Mouse (Mus musculus) G1E (cell line): ENCODE measurements around the gene Pkd2l1. TPM values are rescaled to one million over a fixed set of nuclear protein-coding genes. Genes with fewer than 3 reads are reported as not detected.
A peak's percentile ranks its signal among the peaks of the same experiment; 100 is the strongest.

ENCODE experiments used
- ATAC-seq: 2 replicates; pipeline ENCODE4 v1.8.0; 2016; ENCODE audit warnings: mild to moderate bottlenecking; ENCODE audit not compliant: insufficient number of reproducible peaks, poor library complexity, low FRiP score, severe bottlenecking; ENCODE audit errors: extremely low read depth
- DNase-seq: peaks from one replicate; pipeline ENCODE4 v3.0.0; 2012; ENCODE audit warnings: low spot score
- H3K27me3 ChIP-seq: 2 replicates; pipeline ENCODE4 v1.6.1; 2012; ENCODE audit warnings: mild to moderate bottlenecking, low read length, inconsistent platforms; ENCODE audit not compliant: insufficient read depth
- H3K36me3 ChIP-seq: replicated peaks from 2 replicates; pipeline ENCODE3; 2012; ENCODE audit warnings: mild to moderate bottlenecking, inconsistent platforms
- H3K4me1 ChIP-seq: 2 replicates; pipeline ENCODE4 v1.6.1; 2012; ENCODE audit warnings: low read depth, low read length, inconsistent platforms, mixed read lengths; ENCODE audit not compliant: insufficient read depth
- H3K4me3 ChIP-seq: 2 replicates; pipeline ENCODE4 v1.5.1; 2012; ENCODE audit warnings: low read depth, mild to moderate bottlenecking, inconsistent platforms, low read length, moderate library complexity, mixed read lengths
- H3K9me3 ChIP-seq: replicated peaks from 2 replicates; pipeline ENCODE4 v1.6.1; 2012; ENCODE audit warnings: inconsistent platforms
- CTCF ChIP-seq: IDR thresholded peaks from 2 replicates; pipeline ENCODE4 v1.5.1; 2012; ENCODE audit warnings: low read depth, low read length, inconsistent platforms, mixed read lengths
- GATA1 ChIP-seq: IDR thresholded peaks from 2 replicates; pipeline ENCODE4 v1.6.1; 2012; ENCODE audit warnings: borderline replicate concordance, low read length, inconsistent platforms, mixed read lengths
- GATA2 ChIP-seq: IDR thresholded peaks from 2 replicates; pipeline ENCODE4 v1.6.1; 2012; ENCODE audit warnings: low read depth, low read length, inconsistent platforms, borderline replicate concordance
- POLR2AphosphoS5 ChIP-seq: IDR thresholded peaks from 2 replicates; pipeline ENCODE4 v1.6.1; 2012; ENCODE audit warnings: low read depth, low read length, inconsistent platforms; ENCODE audit not compliant: insufficient replicate concordance
- TAL1 ChIP-seq: conservative IDR thresholded peaks from 2 replicates; pipeline ENCODE4 v1.6.1; 2012; ENCODE audit warnings: low read depth, low read length, inconsistent platforms, mixed read lengths
- polyA plus RNA-seq: library from polyadenylated mRNA; stranded (reverse); fragments of >175 nt; gene quantifications from 2 replicates; pipeline ENCODE4 v1.2.3, GENCODE M21; 2012
- total RNA-seq, 2 experiments: library from RNA; stranded (forward) in 1 of 2; stranded (reverse) in 1 of 2; fragments of 200-1000 nt in 1 of 2; fragments of >200 nt in 1 of 2; fragmentation: Nextera tagmentation in 1 of 2; gene quantifications; 2 replicates each; pipeline ENCODE4 v1.2.3; 2014 to 2017

The Pkd2l1 gene
- total and polyA plus RNA-seq, 3 experiments = not detected

- H3K36me3 ChIP-seq = no peaks in the 10 kb centered on the region
- peaks cover 11% of the 10 kb centered on the region for H3K27me3 ChIP-seq
- H3K4me1 ChIP-seq = peaks cover 2% of the 10 kb centered on the region; the same call in 1 of the 2 replicates
- TF ChIP-seq GATA1 (no peak), CTCF (no peak), GATA2 (no peak), POLR2AphosphoS5 (no peak), TAL1 (no peak)
- no peak for DNase-seq
- no peak for ATAC-seq
- no peak overlapping the region for H3K4me3 ChIP-seq
- H3K9me3 ChIP-seq = 0 out of 2 replicates have a peak, but pooled peaks cover 3% of the 10 kb centered on the region
Observed at GRCm38 (mm10) chr19:44174835-44175234, 17.4 kb downstream of the Pkd2l1 start.

DNA sequence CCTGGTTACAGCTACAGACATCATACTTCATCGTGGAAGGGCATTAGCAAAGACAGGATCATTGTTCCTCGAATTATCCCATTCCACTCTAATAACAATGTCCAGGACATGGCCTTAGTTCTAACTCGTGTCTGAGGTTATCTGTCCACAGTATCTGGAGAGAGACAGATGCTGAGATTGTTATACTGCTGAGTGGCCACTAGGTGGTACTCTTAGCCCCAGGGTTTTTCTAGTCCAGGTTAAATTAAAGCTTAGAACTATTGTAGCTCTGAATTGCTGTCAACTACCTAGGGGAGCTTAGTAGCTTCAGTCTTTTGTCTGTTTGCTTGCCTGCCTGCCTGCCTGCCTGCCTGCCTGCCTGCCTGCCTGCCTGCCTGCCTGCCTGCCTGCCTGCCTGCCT is 30.7 kb downstream of the Pkd2l1 start:
- H3K4me3 ChIP-seq = no peak overlapping the region
- peak; percentile 60 for TF ChIP-seq CTCF
- TF ChIP-seq GATA1 = no peak
- H3K9me3 ChIP-seq = no peaks in the 10 kb centered on the region
- peak; percentile 32 for DNase-seq
- peaks cover 18% of the 10 kb centered on the region for H3K27me3 ChIP-seq
- H3K4me1 ChIP-seq = no peaks in the 10 kb centered on the region
- H3K36me3 ChIP-seq = no peaks in the 10 kb centered on the region
- ATAC-seq = no peak

DNA sequence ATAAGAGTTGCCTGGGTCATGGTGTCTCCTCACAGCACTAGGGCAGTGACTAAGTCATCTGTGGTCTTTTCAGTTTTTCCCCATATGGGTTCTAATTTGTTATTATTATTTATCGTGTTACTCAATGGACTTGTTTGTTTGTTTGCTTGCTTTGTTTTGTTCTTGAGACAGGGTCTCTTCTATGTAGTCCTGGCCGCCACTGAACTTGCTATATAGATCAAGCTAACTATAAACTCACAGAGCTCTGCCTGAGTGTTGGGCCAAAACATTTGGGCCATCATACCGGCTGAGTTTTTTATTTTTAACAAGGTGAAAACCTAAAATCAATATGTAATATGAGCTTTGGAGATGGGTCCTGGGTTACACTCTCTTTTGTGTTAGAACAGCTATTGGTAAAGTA is 32.9 kb downstream of the Pkd2l1 start:
- Histone ChIP-seq H3K9me3 (no peaks in the 10 kb centered on the region), H3K4me1 (no peaks in the 10 kb centered on the region), H3K36me3 (no peaks in the 10 kb centered on the region), H3K4me3 (no peak overlapping the region), H3K27me3 (peaks cover 31% of the 10 kb centered on the region)
- ATAC-seq (no peak), DNase-seq (no peak)
- TF ChIP-seq GATA1 (no peak), GATA2 (no peak), CTCF (no peak), TAL1 (no peak)

GRCm38 (mm10) chr19:44157005-44157404 is 35.2 kb downstream of the Pkd2l1 start:
- no peak for ATAC-seq
- Histone ChIP-seq H3K36me3 (no peaks in the 10 kb centered on the region), H3K27me3 (peaks cover 51% of the 10 kb centered on the region), H3K9me3 (no peaks in the 10 kb centered on the region), H3K4me1 (no peaks in the 10 kb centered on the region; the same call in 1 of the 2 replicates), H3K4me3 (no peak overlapping the region)
- no peak for DNase-seq
- no peak for TF ChIP-seq CTCF
- no peak for TF ChIP-seq POLR2AphosphoS5
- no peak for TF ChIP-seq GATA2
- no peak for TF ChIP-seq GATA1
- TF ChIP-seq TAL1 = no peak

DNA sequence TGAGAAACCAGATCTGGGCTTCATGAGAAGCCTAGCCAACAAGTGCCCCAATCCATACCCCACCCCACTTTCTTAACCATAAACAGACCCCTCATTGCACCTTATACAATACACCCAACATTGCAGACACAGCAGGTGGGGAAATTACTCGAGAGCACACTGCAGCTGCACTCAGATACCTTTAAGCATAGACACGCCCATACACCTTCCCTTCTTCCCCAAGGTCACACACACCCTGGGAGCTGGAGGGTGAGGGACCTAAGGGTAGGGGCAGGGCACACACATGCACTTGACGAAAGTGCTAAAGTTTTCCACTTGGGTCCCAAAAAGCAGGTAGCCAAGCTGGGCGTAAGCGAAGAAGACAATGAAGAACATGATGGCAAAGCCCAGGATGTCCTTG is 38.5 kb downstream of the Pkd2l1 start:
- H3K27me3 ChIP-seq = peaks cover 67% of the 10 kb centered on the region
- no peak overlapping the region for H3K4me3 ChIP-seq
- TF ChIP-seq POLR2AphosphoS5 (no peak), GATA1 (no peak), CTCF (no peak), GATA2 (no peak), TAL1 (no peak)
- no peaks in the 10 kb centered on the region for H3K9me3 ChIP-seq
- H3K4me1 ChIP-seq = no peaks in the 10 kb centered on the region; the same call in none of the 2 replicates
- H3K36me3 ChIP-seq = no peaks in the 10 kb centered on the region
- DNase-seq (no peak), ATAC-seq (no peak)

DNA sequence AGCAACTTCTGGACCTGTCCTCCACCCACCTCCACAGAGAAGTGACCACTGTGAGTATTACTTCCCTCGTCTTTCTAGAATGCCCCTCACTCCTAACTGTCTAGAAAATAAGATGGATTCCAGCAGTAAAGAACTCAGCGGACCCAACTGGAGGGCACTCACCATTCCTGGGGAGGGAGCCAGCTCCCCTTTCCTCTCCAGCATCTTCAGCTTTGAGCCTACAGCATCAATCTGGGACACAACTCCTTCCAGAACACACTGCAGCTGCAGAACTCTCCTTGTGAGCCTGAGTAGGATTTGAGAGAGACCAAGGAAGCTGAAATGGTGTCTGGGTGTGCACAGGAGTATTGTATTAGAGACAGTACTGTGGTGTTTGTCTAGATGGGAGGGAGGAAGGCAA is 43.3 kb downstream of the Pkd2l1 start:
- Histone ChIP-seq H3K4me1 (peaks cover 19% of the 10 kb centered on the region), H3K9me3 (no peaks in the 10 kb centered on the region), H3K4me3 (no peak overlapping the region), H3K36me3 (peaks cover 3% of the 10 kb centered on the region), H3K27me3 (peaks cover 35% of the 10 kb centered on the region)
- TF ChIP-seq TAL1 (no peak), POLR2AphosphoS5 (no peak), GATA2 (no peak), CTCF (no peak), GATA1 (no peak)
- ATAC-seq (no peak), DNase-seq (no peak)

DNA sequence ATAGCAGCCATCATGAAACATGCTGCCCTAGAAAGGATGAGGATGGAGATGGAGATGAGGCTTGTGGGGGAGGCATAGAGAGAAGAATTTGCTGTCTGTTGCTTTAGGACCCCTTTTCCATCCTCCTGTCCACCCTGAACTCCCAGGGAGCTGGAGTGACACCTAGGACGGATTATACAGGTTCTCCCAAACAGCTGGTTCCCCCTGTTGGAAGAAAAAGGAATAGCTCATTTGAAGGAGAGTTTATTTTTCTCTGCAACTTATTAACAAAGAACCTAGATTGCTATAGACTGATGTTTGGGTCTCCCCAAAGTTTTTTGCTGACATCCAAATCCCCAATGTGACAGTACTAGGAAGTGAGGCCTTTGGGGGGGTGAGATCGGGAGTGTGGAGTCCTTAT is 43.9 kb downstream of the Pkd2l1 start:
- TF ChIP-seq CTCF (no peak), TAL1 (no peak), GATA1 (no peak), POLR2AphosphoS5 (no peak), GATA2 (no peak)
- Histone ChIP-seq H3K9me3 (no peaks in the 10 kb centered on the region), H3K27me3 (peaks cover 29% of the 10 kb centered on the region), H3K4me3 (no peak overlapping the region), H3K4me1 (peaks cover 24% of the 10 kb centered on the region), H3K36me3 (peaks cover 8% of the 10 kb centered on the region)
- ATAC-seq (no peak), DNase-seq (no peak)
